Mouse (Mus musculus): ENCODE measurements at regions not wholly inside any gene's neighbourhood (a gene's known extent, or its start where the extent isn't known, plus 50 kb on each side); places are given as distances from the start of the nearest gene placed in this dataset.

DNA sequence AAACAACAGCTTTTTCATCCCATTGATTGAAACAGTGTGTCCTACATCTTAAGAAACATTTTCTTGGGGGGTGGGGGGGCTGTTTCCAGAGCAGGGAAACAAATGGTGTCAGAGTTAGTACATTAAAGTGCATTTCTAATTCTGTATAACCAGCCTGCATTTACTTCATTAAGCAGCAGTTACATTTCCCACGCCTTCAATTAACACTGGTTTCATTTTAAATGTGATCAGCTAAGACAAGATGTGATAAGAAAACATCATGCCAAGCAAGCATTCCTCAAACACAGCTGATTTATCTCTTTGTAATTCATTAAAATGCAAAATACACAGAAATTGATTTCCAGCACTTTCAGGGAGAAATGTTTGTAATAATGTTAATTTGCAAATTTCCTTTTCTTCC lies 122.0 kb downstream of the Olfr1505 start:
- Histone ChIP-seq H3K4me3 (ENCODE audit: low read depth, low read length) (no peak overlapping the region), H3K27me3 (ENCODE audit: insufficient read depth, low read length) (no peaks in the 10 kb centered on the region), H3K9me3 (replicated peaks) (no peaks in the 10 kb centered on the region), H3K36me3 (replicated peaks) (no peaks in the 10 kb centered on the region), H3K4me1 (ENCODE audit: insufficient read depth, low read depth, low read length) (no peaks in the 10 kb centered on the region)
- TF ChIP-seq CTCF (IDR thresholded peaks at IDR 0.05; ENCODE audit: low read depth, low read length) = no peak
- TF ChIP-seq POLR2AphosphoS5 (IDR thresholded peaks at IDR 0.05; ENCODE audit: insufficient replicate concordance, low read depth, low read length) = no peak
- no peak for TF ChIP-seq GATA1 (IDR thresholded peaks at IDR 0.05; ENCODE audit: borderline replicate concordance, low read length)
- TF ChIP-seq TAL1 (conservative IDR thresholded peaks at IDR 0.05; ENCODE audit: low read depth, low read length) = no peak
- no peak for TF ChIP-seq GATA2 (IDR thresholded peaks at IDR 0.05; ENCODE audit: borderline replicate concordance, low read depth, low read length)
- no peak for ATAC-seq (ENCODE audit: extremely low read depth, insufficient number of reproducible peaks, low FRiP score, poor library complexity, severe bottlenecking)
- DNase-seq (ENCODE audit: low spot score) = no peak

DNA sequence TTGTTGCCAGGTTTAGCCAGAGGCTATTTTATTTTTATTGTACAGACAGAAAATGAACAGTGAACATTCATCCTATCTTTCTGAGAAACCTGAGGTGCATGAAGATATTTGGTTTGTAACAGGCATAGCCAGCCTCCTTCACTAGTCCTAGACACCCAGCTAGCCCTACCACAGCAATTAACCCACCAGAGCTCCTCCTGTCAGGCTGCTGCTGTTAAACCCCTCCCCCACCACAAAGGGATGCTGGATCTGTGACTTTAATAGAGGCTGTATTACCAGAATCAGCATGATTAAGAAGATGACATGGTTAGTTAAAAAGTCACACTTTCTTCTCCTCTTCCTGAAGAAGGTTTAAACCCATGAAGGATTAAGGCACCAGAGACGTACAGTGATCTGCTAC lies 122.5 kb downstream of the Olfr1505 start:
- H3K4me3 ChIP-seq (ENCODE audit: low read depth, low read length) = no peak overlapping the region
- no peaks in the 10 kb centered on the region for H3K27me3 ChIP-seq (ENCODE audit: insufficient read depth, low read length)
- ATAC-seq (ENCODE audit: extremely low read depth, insufficient number of reproducible peaks, low FRiP score, poor library complexity, severe bottlenecking) (no peak), DNase-seq (ENCODE audit: low spot score) (no peak)
- H3K9me3 ChIP-seq (replicated peaks) = no peaks in the 10 kb centered on the region
- H3K4me1 ChIP-seq (ENCODE audit: insufficient read depth, low read depth, low read length) = no peaks in the 10 kb centered on the region
- H3K36me3 ChIP-seq (replicated peaks) = no peaks in the 10 kb centered on the region
- TF ChIP-seq POLR2AphosphoS5 (IDR thresholded peaks at IDR 0.05; ENCODE audit: insufficient replicate concordance, low read depth, low read length) (no peak), CTCF (IDR thresholded peaks at IDR 0.05; ENCODE audit: low read depth, low read length) (no peak), GATA1 (IDR thresholded peaks at IDR 0.05; ENCODE audit: borderline replicate concordance, low read length) (no peak), TAL1 (conservative IDR thresholded peaks at IDR 0.05; ENCODE audit: low read depth, low read length) (no peak), GATA2 (IDR thresholded peaks at IDR 0.05; ENCODE audit: borderline replicate concordance, low read depth, low read length) (no peak)

DNA sequence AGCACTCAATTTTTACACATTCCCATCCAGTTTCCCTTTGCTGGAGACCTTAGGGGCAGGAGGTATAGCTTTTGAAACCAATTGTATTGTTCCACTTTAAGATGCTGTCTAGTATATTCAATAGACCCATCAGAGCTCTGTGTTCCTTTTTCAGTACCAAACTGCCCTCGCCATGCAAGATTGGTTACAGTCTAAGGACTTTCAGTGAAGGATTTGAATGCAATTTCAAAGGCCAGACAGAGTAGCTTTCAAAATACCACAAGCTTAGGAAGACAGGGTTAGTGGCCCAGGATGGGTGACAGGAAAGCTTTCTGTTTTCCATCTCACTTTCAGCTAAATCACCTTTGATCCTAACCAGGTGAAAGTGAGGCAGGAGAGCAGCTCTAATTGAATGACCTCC lies 123.4 kb downstream of the Olfr1505 start:
- TF ChIP-seq GATA2 (IDR thresholded peaks at IDR 0.05; ENCODE audit: borderline replicate concordance, low read depth, low read length) (no peak), POLR2AphosphoS5 (IDR thresholded peaks at IDR 0.05; ENCODE audit: insufficient replicate concordance, low read depth, low read length) (no peak)
- H3K27me3 ChIP-seq (ENCODE audit: insufficient read depth, low read length) = no peaks in the 10 kb centered on the region
- no peaks in the 10 kb centered on the region for H3K36me3 ChIP-seq (replicated peaks)
- H3K9me3 ChIP-seq (replicated peaks) = no peaks in the 10 kb centered on the region
- no peak for ATAC-seq (ENCODE audit: extremely low read depth, insufficient number of reproducible peaks, low FRiP score, poor library complexity, severe bottlenecking)
- DNase-seq (ENCODE audit: low spot score) = no peak
- no peaks in the 10 kb centered on the region for H3K4me1 ChIP-seq (ENCODE audit: insufficient read depth, low read depth, low read length)
- no peak overlapping the region for H3K4me3 ChIP-seq (ENCODE audit: low read depth, low read length)

DNA sequence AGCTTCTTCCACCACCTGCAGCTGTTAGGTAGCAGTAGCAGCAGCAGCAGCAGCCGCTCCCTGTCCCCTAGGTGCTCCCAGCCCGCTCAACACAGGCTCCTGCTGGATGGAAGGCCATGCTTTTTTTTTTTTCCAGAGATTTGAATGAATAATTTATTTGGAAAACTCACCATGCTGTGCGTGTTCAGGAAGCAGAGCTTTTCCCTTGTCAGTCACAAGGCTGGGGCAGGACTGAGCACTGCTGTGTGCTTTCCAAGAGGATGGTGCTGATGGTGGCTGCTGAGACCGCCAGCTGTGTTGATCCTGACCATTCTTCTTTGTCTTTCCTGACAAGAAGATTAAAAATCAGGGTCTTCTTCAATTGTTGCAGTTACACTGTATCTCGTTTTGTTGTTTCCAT lies 129.4 kb downstream of the Olfr1505 start:
- DNase-seq (ENCODE audit: low spot score) = no peak
- TF ChIP-seq GATA2 (IDR thresholded peaks at IDR 0.05; ENCODE audit: borderline replicate concordance, low read depth, low read length) = no peak
- no peak for TF ChIP-seq CTCF (IDR thresholded peaks at IDR 0.05; ENCODE audit: low read depth, low read length)
- TF ChIP-seq GATA1 (IDR thresholded peaks at IDR 0.05; ENCODE audit: borderline replicate concordance, low read length) = no peak
- TF ChIP-seq POLR2AphosphoS5 (IDR thresholded peaks at IDR 0.05; ENCODE audit: insufficient replicate concordance, low read depth, low read length) = no peak
- TF ChIP-seq TAL1 (conservative IDR thresholded peaks at IDR 0.05; ENCODE audit: low read depth, low read length) = no peak
- Histone ChIP-seq H3K4me3 (ENCODE audit: low read depth, low read length) (no peak overlapping the region), H3K4me1 (ENCODE audit: insufficient read depth, low read depth, low read length) (no peaks in the 10 kb centered on the region), H3K9me3 (replicated peaks) (no peaks in the 10 kb centered on the region), H3K27me3 (ENCODE audit: insufficient read depth, low read length) (no peaks in the 10 kb centered on the region), H3K36me3 (replicated peaks) (no peaks in the 10 kb centered on the region)
- no peak for ATAC-seq (ENCODE audit: extremely low read depth, insufficient number of reproducible peaks, low FRiP score, poor library complexity, severe bottlenecking)

DNA sequence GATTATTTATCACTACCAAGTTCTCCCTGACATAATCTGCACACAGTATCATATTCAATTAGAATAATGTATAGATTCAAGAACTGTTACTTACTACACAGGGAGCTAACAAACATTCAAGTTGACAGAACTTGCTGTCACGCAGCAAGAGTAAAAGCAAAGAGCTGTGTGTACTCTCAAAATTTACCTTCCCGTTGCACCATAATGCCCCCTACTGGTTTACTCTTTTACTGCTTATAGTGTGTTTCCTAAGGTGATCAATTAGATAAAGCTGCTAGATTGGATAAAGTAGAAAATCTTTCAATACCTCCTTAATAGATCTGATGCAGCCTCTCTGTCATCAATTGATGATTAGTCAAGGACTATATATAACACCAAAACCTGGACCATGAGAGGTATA lies 132.1 kb downstream of the Olfr1505 start:
- no peak for ATAC-seq (ENCODE audit: extremely low read depth, insufficient number of reproducible peaks, low FRiP score, poor library complexity, severe bottlenecking)
- TF ChIP-seq GATA1 (IDR thresholded peaks at IDR 0.05; ENCODE audit: borderline replicate concordance, low read length) (no peak), CTCF (IDR thresholded peaks at IDR 0.05; ENCODE audit: low read depth, low read length) (peak; percentile 9; the same call in 1 of the 2 replicates), GATA2 (IDR thresholded peaks at IDR 0.05; ENCODE audit: borderline replicate concordance, low read depth, low read length) (no peak), TAL1 (conservative IDR thresholded peaks at IDR 0.05; ENCODE audit: low read depth, low read length) (no peak), POLR2AphosphoS5 (IDR thresholded peaks at IDR 0.05; ENCODE audit: insufficient replicate concordance, low read depth, low read length) (no peak)
- Histone ChIP-seq H3K27me3 (ENCODE audit: insufficient read depth, low read length) (no peaks in the 10 kb centered on the region), H3K4me3 (ENCODE audit: low read depth, low read length) (no peak overlapping the region), H3K4me1 (ENCODE audit: insufficient read depth, low read depth, low read length) (no peaks in the 10 kb centered on the region), H3K9me3 (replicated peaks) (no peaks in the 10 kb centered on the region), H3K36me3 (replicated peaks) (no peaks in the 10 kb centered on the region)
- DNase-seq (ENCODE audit: low spot score) = no peak

DNA sequence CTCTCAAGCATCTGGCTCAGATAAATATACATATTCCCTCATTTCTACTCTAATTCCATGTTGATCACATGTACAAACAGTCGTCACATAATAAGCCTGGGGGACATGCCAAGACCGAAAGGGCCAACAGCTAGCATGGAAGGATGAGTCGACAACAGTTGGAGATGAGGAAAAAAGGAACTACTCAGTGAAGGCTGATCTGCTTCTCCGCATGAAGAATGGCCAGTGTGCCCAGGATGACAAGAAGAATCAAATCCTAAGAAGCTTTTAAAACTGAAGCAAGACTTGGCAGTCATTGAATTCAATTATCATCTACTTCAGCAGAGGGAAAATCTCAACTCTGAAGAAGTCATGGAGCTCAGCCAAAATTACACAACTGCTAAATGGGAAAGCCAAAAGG lies 138.7 kb downstream of the Olfr1505 start:
- ATAC-seq (ENCODE audit: extremely low read depth, insufficient number of reproducible peaks, low FRiP score, poor library complexity, severe bottlenecking) = no peak
- no peaks in the 10 kb centered on the region for H3K36me3 ChIP-seq (replicated peaks)
- DNase-seq (ENCODE audit: low spot score) = no peak
- no peaks in the 10 kb centered on the region for H3K4me1 ChIP-seq (ENCODE audit: insufficient read depth, low read depth, low read length)
- no peak overlapping the region for H3K4me3 ChIP-seq (ENCODE audit: low read depth, low read length)
- no peaks in the 10 kb centered on the region for H3K9me3 ChIP-seq (replicated peaks)
- H3K27me3 ChIP-seq (ENCODE audit: insufficient read depth, low read length) = no peaks in the 10 kb centered on the region
- TF ChIP-seq GATA1 (IDR thresholded peaks at IDR 0.05; ENCODE audit: borderline replicate concordance, low read length) (no peak), POLR2AphosphoS5 (IDR thresholded peaks at IDR 0.05; ENCODE audit: insufficient replicate concordance, low read depth, low read length) (no peak), GATA2 (IDR thresholded peaks at IDR 0.05; ENCODE audit: borderline replicate concordance, low read depth, low read length) (no peak), CTCF (IDR thresholded peaks at IDR 0.05; ENCODE audit: low read depth, low read length) (no peak), TAL1 (conservative IDR thresholded peaks at IDR 0.05; ENCODE audit: low read depth, low read length) (no peak)

DNA sequence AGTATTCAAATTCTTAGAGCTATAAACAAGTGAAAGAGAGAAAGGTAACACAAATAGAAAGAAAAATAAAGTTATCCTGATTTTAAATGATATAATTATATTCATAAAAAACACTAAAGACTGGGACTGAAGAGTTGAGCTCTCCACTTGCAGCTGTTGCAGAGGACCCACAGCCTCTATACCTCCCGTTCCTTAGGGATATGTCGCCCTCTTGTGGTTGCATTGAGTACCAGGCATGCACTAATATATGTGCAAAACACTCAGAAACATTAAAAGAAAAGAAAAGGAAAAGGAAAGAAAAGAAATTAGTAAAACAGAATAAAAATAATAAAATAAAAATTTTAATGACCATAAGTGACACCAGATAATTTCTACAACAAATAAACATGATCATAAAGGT lies 167.2 kb downstream of the Olfr1505 start:
- peak; percentile 22; the same call in 1 of the 2 replicates for ATAC-seq (ENCODE audit: extremely low read depth, insufficient number of reproducible peaks, low FRiP score, poor library complexity, severe bottlenecking)
- Histone ChIP-seq H3K4me3 (ENCODE audit: low read depth, low read length) (no peak overlapping the region), H3K36me3 (replicated peaks) (no peaks in the 10 kb centered on the region), H3K9me3 (replicated peaks) (no peaks in the 10 kb centered on the region), H3K27me3 (ENCODE audit: insufficient read depth, low read length) (no peaks in the 10 kb centered on the region), H3K4me1 (ENCODE audit: insufficient read depth, low read depth, low read length) (no peaks in the 10 kb centered on the region)
- no peak for DNase-seq (ENCODE audit: low spot score)
- TF ChIP-seq GATA2 (IDR thresholded peaks at IDR 0.05; ENCODE audit: borderline replicate concordance, low read depth, low read length) (no peak), POLR2AphosphoS5 (IDR thresholded peaks at IDR 0.05; ENCODE audit: insufficient replicate concordance, low read depth, low read length) (no peak), GATA1 (IDR thresholded peaks at IDR 0.05; ENCODE audit: borderline replicate concordance, low read length) (no peak), CTCF (IDR thresholded peaks at IDR 0.05; ENCODE audit: low read depth, low read length) (no peak), TAL1 (conservative IDR thresholded peaks at IDR 0.05; ENCODE audit: low read depth, low read length) (no peak)

Measured in G1E (cell line).